Mouse (Mus musculus): ENCODE measurements around the gene Slc4a11. TPM values are rescaled to one million over a fixed set of nuclear protein-coding genes. Genes with fewer than 3 reads are reported as not detected.

Slc4a11 gene
- polyA plus RNA-seq, 1 experiment from 2014 or later: 0.23 TPM

GRCm38 (mm10) chr2:130634739-130635411 lies 62.4 kb downstream of the Slc4a11 start:
- DNase-seq (ENCODE audit: low spot score): peak; percentile 40

Other genes with a start within 250 kb of the Slc4a11 start
- 73.8 and 85.4 TPM in 2 replicates for gene Ptpra, start 247.2 kb downstream of the Slc4a11 start, polyA plus RNA-seq (2015; fragmentation: Nextera tagmentation; extraction: Ambion mirVana)
- gene Mrps26, start 133.8 kb downstream of the Slc4a11 start, polyA plus RNA-seq (2015; fragmentation: Nextera tagmentation; extraction: Ambion mirVana): 140 and 150 TPM in 2 replicates
- gene Oxt, start 121.3 kb downstream of the Slc4a11 start, polyA plus RNA-seq (2015; fragmentation: Nextera tagmentation; extraction: Ambion mirVana): 0.55 and 1.3 TPM in 2 replicates
- gene Avp, start 115.0 kb downstream of the Slc4a11 start, polyA plus RNA-seq (2015; fragmentation: Nextera tagmentation; extraction: Ambion mirVana): 1.6 and 2.7 TPM in 2 replicates
- 13.6 and 16.7 TPM in 2 replicates for gene Fastkd5, start 67.5 kb downstream of the Slc4a11 start, polyA plus RNA-seq (2015; fragmentation: Nextera tagmentation; extraction: Ambion mirVana)
- 8.6 and 9.3 TPM in 2 replicates for gene Ubox5, start 67.5 kb downstream of the Slc4a11 start, polyA plus RNA-seq (2015; fragmentation: Nextera tagmentation; extraction: Ambion mirVana)
- 0.55 and 0.58 TPM in 2 replicates for gene Lzts3, start 54.7 kb downstream of the Slc4a11 start, polyA plus RNA-seq (2015; fragmentation: Nextera tagmentation; extraction: Ambion mirVana)
- 59.0 and 61.4 TPM in 2 replicates for gene Ddrgk1, start 32.9 kb downstream of the Slc4a11 start, polyA plus RNA-seq (2015; fragmentation: Nextera tagmentation; extraction: Ambion mirVana)
- 107 and 112 TPM in 2 replicates for gene Itpa, start 29.9 kb downstream of the Slc4a11 start, polyA plus RNA-seq (2015; fragmentation: Nextera tagmentation; extraction: Ambion mirVana)
- gene 4930402H24Rik, start 208.9 kb upstream of the Slc4a11 start, polyA plus RNA-seq (2015; fragmentation: Nextera tagmentation; extraction: Ambion mirVana): 11.0 and 11.2 TPM in 2 replicates
- 3.0 and 5.0 TPM in 2 replicates for gene Atrn, start 209.0 kb upstream of the Slc4a11 start, polyA plus RNA-seq (2015; fragmentation: Nextera tagmentation; extraction: Ambion mirVana)

Measured in thymus, postnatal 0 days (tissue).